Mouse (Mus musculus) kidney, adult 10 weeks (tissue): Measurements from ENCODE around the gene Btbd35f10. TPM values are rescaled to one million over a fixed set of nuclear protein-coding genes. Genes with fewer than 3 reads are reported as not detected.

Experiments
- polyA plus RNA-seq: library from polyadenylated mRNA; stranded (reverse); fragments of 350-450 nt; fragmentation: Illumina TruSeq; extraction: RNeasy Lipid Tissue Mini Kit (QIAGEN cat#74804); gene quantifications from one replicate; pipeline ENCODE4 v1.2.3, GENCODE M21; 2014; ENCODE audit warnings: low read depth, low replicate concordance

Gene Btbd35f10
- not detected for polyA plus RNA-seq

GRCm38 (mm10) chrX:3752785-3753184 is at the start of gene Btbd35f10:
Btbd35f10 (minus strand) TSS chrX:3752885.

Other genes with a start within 250 kb of the Btbd35f10 start
- gene Btbd35f18, start 52.7 kb downstream of the Btbd35f10 start, polyA plus RNA-seq, result not detected
- not detected for gene Btbd35f16, start 204.1 kb upstream of the Btbd35f10 start, polyA plus RNA-seq